ENCODE assay signal across 10 mouse cellular contexts in genomic region chr3:37704701-37705279, GRCm38 (mm10). TPM values are rescaled to one million over a fixed set of nuclear protein-coding genes. Genes with fewer than 3 reads are reported as not detected.
A peak's percentile ranks its signal among the peaks of the same experiment; 100 is the strongest.
DNase-seq lines count a peak whose midpoint lies in the region; ATAC-seq and TF ChIP-seq lines count a peak whose summit lies in the region.
"Had no signal": no experiment of that assay in that cellular context is flagged by ENCODE, and none has a peak within 500 bp of the region (broad histone marks: within the 10 kb centered on the region; RNA-seq: fewer than 3 reads in every experiment).

No protein-coding gene starts in this region.

- ATAC-seq in heart, embryonic 16.5 days (replicated peaks; ENCODE audit: extremely low read depth, insufficient read depth, low FRiP score) = no peak
- ATAC-seq in liver, postnatal 0 days = peak; percentile 72

- TF ChIP-seq EP300 in liver, postnatal 0 days (IDR thresholded peaks at IDR 0.05; ENCODE audit: low read depth) = no peak

- peak; percentile 26 for DNase-seq in adrenal gland, postnatal 14 days
- DNase-seq in adrenal gland, adult 8-10 months = no peak
- DNase-seq in liver, postnatal 0 days = peak; percentile 62
- no peak for DNase-seq in spleen, postnatal 36 days (ENCODE audit: low spot score in 2 of 2)
- no peak for DNase-seq in spleen, adult 18-20 months
- DNase-seq in thymus, postnatal 14 days = no peak
- DNase-seq: B cell, adult 2 months; thymus, postnatal 4 days had no signal

- no peak for TF ChIP-seq CTCF in E14TG2a.4 (conservative IDR thresholded peaks at IDR 0.05; ENCODE audit: low read length)
- no peak for TF ChIP-seq CTCF in liver, postnatal 0 days (IDR thresholded peaks at IDR 0.05; ENCODE audit: low read depth)

- H3K27ac ChIP-seq in heart, embryonic 16.5 days (ENCODE audit: low read length) = peak overlapping the region; percentile 0; the same call in 1 of the 2 replicates
- H3K27ac ChIP-seq in liver, postnatal 0 days (ENCODE audit: low read depth) = no peak overlapping the region; the same call in 1 of the 2 replicates

- peaks cover 4% of the 10 kb centered on the region; the same call in 1 of the 2 replicates for H3K36me3 ChIP-seq in E14TG2a.4 (ENCODE audit: insufficient read depth, low read length)
- H3K36me3 ChIP-seq in heart, embryonic 16.5 days (ENCODE audit: control insufficient read depth, insufficient read depth) = no peaks in the 10 kb centered on the region
- H3K36me3 ChIP-seq in liver, postnatal 0 days (replicated peaks; ENCODE audit: insufficient read depth, low read length) = no peaks in the 10 kb centered on the region

- WGBS in heart, embryonic 16.5 days = 28% methylated on average over 14 of the region's 14 CpGs
- 33% methylated on average over 14 of the region's 14 CpGs for WGBS in liver, postnatal 0 days (ENCODE audit: insufficient replicate concordance)

- no peak overlapping the region for H3K9ac ChIP-seq in heart, embryonic 16.5 days (ENCODE audit: low read length)
- H3K9ac ChIP-seq in liver, postnatal 0 days (replicated peaks) = no peak overlapping the region

- no peak overlapping the region for H3K4me2 ChIP-seq in heart, embryonic 16.5 days (ENCODE audit: low read depth, low read length)
- no peak overlapping the region for H3K4me2 ChIP-seq in liver, postnatal 0 days (ENCODE audit: low read depth, low read length)

- peaks cover 34% of the 10 kb centered on the region for H3K4me1 ChIP-seq in E14TG2a.4 (replicated peaks; ENCODE audit: low read depth, low read length)
- peaks cover 7% of the 10 kb centered on the region for H3K4me1 ChIP-seq in heart, embryonic 16.5 days (ENCODE audit: control insufficient read depth, insufficient read depth, low read length)
- peaks cover 5% of the 10 kb centered on the region for H3K4me1 ChIP-seq in liver, postnatal 0 days (ENCODE audit: insufficient read depth)

- H3K27me3 ChIP-seq in E14TG2a.4 (ENCODE audit: insufficient read depth, low read length) = no peaks in the 10 kb centered on the region
- no peaks in the 10 kb centered on the region for H3K27me3 ChIP-seq in heart, embryonic 16.5 days (ENCODE audit: control insufficient read depth, insufficient read depth, low read length)
- H3K27me3 ChIP-seq in liver, postnatal 0 days (ENCODE audit: insufficient read depth, low read length) = no peaks in the 10 kb centered on the region

- no peaks in the 10 kb centered on the region; the same call in 1 of the 2 replicates for H3K9me3 ChIP-seq in E14TG2a.4 (ENCODE audit: low read length)
- peaks cover 8% of the 10 kb centered on the region for H3K9me3 ChIP-seq in heart, embryonic 16.5 days (replicated peaks; ENCODE audit: control insufficient read depth, low read length)
- H3K9me3 ChIP-seq in liver, postnatal 0 days (ENCODE audit: low read length) = peaks cover 6% of the 10 kb centered on the region

- peak overlapping the region; percentile 58 for H3K4me3 ChIP-seq in E14TG2a.4 (replicated peaks; ENCODE audit: low read length)
- no peak overlapping the region for H3K4me3 ChIP-seq in heart, embryonic 16.5 days (ENCODE audit: low read length)
- H3K4me3 ChIP-seq in liver, postnatal 0 days (ENCODE audit: low read depth, low read length) = no peak overlapping the region

RNA-seq across cellular contexts. Expression of gene Gm5148, which starts 19.5 kb away (rescaled TPM):
- total RNA-seq in adrenal gland, postnatal 14 days (2021) = 0.26 TPM in 1 of 2 replicates, not detected in the other
- 1 to 10 TPM in 2 of 4 experiments, under 1 TPM in 2; 0.12 to 9.2 (median 4.2) TPM for total RNA-seq in adrenal gland, adult 8-10 months (2022)
- polyA plus RNA-seq in heart, embryonic 16.5 days (2015; fragmentation: Nextera tagmentation; extraction: Ambion mirVana) = 3.1 and 4.0 TPM in 2 replicates
- 3.0 and 4.1 TPM in 2 replicates for polyA plus RNA-seq in liver, postnatal 0 days (2015; fragmentation: Nextera tagmentation; extraction: Ambion mirVana)

Comparison
In these comparisons a context has a peak if more than half of its experiments do, and no peak if none do; other contexts are left out.
1. DNase-seq: peak in adrenal gland, postnatal 14 days (single experiment) and liver, postnatal 0 days (single experiment); none in adrenal gland, adult 8-10 months (single experiment), spleen, postnatal 36 days (0 of 2), spleen, adult 18-20 months (0 of 2) and thymus, postnatal 14 days (single experiment).